Mouse (Mus musculus) heart, postnatal 25 days (tissue): ENCODE results near the gene Wbp2. TPM values are rescaled to one million over a fixed set of nuclear protein-coding genes. Genes with fewer than 3 reads are reported as not detected.
"Not testable (repeated sequence)": the region's sequence is repeated elsewhere in the genome, so short reads cannot be mapped to it uniquely, and the experiment has no call there.

Experiments
- DNase-seq: peaks from one replicate; pipeline ENCODE4 v3.0.0; 2022; ENCODE audit warnings: low spot score
- intact Hi-C: fragments of 180-260 bp; cut with DNase I; formaldehyde crosslinking; loops from one replicate; pipeline ENCODE4 v1.15.1; 2025
- total RNA-seq, 2 experiments: library from RNA; stranded (reverse); gene quantifications; 2 replicates each; pipeline ENCODE4 v1.2.3; 2021

The Wbp2 gene
- total RNA-seq, 2 experiments from 2014 or later: 80.1 to 92.2 TPM

DNA sequence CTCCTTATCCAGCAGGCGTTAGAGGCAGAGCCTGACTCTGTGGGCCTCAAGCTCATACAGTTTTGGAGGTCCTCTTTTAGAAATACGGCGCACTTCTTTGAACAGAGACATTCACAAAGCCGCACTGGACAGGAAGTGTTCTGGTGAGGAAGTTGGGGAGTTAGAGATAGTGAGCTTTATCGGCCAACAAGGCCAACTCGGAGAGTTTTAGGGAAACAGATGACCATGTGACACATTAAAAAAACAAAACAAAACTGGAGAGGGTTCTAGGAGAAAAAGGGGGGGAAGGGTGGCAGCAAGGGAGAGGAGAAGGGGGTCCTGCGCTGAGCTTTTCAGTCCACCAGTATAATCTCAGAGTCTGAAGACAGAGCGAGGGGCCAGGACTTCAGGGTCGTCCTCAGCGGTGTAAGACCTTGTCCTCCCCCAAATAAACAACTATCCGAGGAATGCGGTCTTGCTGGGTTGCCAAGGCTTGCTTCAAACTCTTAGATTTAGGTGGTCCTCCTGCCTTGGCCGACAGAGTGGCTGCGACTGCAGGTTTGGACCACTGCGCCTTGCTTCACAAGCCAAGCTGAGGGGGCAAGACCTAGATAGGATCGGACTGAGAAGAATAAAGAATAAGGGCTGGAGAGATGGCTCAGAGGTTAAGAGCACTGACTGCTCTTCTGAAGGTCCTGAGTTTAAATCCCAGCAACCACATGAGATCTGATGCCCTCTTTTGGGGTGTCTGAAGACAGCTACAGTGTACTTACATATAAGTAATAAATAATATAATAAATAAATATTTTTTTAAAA, 7.2 kb upstream of the Wbp2 start:
- intact Hi-C loops: no loop called here
- DNase-seq: no peak

DNA sequence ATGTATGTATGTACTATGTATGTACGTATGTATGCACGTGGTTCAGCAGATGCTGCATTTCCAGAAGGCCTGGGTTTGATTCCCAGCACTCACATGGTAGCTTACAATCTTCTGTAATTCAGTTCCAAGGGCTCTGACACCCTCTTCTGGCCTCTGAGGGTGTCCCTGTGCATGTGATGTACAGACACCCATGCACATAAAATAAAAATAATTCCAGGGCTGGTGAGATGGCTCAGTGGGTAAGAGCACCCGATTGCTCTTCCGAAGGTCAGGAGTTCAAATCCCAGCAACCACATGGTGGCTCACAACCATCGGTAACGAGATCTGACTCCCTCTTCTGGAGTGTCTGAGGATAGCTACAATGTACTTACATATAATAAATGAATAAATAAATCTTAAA, 6.2 kb upstream of the Wbp2 start:
- DNase-seq, intact Hi-C loops: not testable (repeated sequence)

DNA sequence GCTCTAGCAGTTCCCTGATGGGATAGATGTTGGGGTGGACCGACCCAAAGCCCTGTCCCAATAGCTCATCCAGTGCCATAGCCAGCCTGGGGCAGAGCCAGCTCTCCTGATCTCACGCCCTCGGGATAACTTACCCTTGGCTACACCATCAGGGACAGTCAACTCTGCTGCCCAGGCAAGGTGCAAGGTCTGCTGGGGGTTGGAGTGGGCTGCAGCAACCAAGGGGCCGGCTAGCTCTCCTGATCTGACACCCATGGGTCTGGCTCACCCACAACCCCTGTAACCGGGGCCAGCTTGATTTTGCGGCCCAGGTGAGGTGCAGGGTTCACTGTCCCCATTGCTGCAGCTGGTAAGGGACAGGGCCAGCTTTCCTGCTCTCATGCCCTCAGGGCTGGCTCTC, 4.8 kb upstream of the Wbp2 start:
- no peak for DNase-seq
- intact Hi-C loops: no loop called here

DNA sequence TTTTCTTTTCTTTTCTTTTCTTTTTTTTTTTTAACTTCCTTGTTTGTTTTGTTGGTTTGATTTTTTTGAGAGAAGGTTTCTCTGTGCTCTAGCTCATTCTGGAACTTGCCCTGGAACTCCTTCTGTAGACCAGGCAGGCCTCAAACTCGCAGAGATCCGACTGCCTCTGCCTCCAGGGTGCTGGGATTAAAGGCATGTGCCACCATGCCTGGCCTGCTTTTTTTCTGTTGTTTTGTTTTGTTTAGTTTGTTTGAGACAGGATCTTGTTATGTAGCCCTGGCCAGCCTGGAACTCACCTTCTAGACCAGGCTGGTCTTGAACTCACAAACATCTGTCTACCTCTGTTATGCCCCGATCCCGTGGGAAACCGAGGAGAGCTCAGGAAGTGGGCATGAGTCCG, 2.8 kb upstream of the Wbp2 start:
- no peak for DNase-seq
- intact Hi-C loops: loop anchor here (5.0 kb wide), 1 partner anchor 133 kb away; no protein-coding TSS in a partner anchor

DNA sequence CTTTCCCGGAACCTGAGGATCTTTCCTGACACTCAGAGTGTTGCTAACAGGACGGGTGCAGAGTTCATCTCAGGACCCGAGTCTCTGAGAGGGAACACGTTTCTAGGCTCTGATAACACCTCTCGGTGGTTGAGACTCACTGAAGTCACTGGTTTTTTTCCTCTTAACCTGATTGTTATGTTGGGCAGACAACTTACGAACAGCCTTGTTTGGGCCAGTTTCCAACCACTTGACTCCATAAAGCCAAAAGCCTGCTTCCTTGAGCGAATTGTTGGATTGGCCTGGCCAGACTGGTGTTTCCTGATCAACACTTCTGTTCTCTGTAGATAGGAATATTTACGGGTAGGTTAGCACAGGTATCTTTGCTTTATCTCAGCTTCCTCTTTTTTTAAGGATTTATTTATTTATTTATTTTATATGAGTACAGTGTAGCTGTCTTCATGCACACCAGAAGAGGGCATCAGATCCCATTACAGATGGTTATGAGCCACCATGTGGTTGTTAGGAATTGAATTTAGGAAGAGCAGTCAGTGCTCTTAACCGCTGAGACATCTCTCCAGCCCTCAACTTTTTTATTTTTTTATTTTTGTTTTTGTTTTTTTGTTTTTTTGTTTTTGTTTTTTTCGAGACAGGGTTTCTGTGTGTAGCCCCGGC, 2.1 kb upstream of the Wbp2 start:
- intact Hi-C loops: loop anchor here (1.0 to 5.0 kb wide), 2 partner anchors 21 to 133 kb away; no protein-coding TSS in a partner anchor
- DNase-seq: no peak

DNA sequence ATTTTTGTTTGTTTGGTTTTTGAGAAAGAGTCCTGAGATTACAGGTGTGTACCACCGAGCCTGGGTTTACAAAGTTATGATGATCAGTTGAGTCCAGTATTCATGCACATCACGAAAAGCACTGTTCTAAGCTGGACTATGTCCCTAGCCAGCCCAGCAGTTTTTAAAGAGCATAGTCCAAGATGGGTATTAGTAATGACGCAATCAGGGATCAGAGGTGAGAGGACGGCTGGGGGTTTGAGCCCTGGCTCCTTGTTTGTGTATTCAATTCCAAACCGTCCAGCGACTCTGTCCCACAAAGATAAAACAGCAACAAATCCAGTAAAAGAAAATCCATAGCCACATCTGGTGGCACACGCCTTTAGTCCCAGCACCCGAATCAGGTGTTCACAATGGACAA, 1.4 kb upstream of the Wbp2 start:
- intact Hi-C loops: loop anchor here (1.0 to 5.0 kb wide), 2 partner anchors 22 to 134 kb away; no protein-coding TSS in a partner anchor
- DNase-seq: no peak

DNA sequence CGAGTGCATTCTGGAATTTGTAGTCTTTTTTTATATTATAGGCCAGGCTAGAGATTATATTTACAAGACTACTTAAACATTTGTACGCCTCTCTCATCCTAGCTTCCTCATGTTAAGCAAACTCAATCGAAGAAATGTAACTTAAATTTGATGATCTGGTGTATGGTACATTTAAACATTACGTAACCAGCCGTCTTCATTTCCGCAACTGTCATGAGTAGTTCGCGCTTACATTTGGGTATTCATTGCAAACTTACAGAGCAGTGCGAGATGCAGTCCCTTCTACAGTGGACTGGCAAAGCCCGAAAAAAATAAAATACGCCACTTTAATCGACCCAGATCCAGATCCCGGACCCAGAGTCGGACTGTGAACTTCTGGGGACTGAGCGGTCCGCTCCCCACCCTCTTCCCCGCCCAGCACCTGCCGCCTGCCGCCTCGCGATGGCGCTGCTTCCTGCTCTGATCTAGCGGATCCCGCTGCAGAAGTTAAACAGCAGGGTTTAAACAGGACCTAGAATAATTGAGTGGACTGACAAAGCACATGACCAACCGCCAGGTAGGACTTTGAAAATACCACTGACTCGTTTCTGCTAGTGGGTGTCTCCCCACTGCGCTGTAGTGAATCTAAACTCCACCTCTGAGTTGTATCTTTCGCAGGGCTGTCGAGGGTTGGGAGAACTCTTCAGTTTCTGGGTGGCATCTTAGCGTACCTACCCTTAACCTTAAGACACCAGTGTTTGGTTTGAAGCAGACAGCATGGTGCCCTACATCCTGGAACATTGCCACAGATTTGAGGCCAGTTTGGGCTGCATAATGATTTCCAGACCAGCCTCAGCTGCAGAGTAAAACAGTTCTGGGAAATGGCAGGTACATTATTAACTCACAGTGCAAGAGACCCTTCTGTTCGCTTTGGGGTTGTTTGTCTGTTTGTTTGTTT, 667 bp upstream of the Wbp2 start:
- intact Hi-C loops: loop anchor here (1.0 to 5.0 kb wide), 3 partner anchors 23 to 135 kb away; no protein-coding TSS in a partner anchor

DNA sequence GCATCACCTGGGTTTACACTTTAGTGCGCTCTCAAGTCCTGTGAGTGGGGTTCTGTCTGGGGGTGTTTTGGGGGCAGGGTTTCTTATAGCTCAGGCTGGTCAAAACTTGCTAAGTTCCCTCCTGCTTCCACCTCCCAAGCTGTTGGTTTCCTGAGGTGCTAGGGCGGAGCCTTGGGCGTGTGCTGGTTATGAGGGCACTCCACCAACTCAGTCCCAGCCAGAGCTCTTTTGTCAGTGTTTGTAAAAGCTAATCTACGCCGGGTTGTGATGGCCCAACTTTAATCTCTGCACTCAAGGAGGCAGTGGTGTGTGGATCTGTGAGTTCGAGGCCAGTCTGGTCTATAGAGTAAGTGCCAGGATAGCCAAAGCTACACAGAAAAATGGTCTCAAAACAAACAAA, 2.6 kb downstream of the Wbp2 start:
- no peak for DNase-seq
- intact Hi-C loops: loop anchor here (5.0 kb wide), 1 partner anchor 42 kb away; no protein-coding TSS in a partner anchor

More for the DNA sequence above, 667 bp upstream of the Wbp2 start:
- peak; percentile 80 for DNase-seq

DNA sequence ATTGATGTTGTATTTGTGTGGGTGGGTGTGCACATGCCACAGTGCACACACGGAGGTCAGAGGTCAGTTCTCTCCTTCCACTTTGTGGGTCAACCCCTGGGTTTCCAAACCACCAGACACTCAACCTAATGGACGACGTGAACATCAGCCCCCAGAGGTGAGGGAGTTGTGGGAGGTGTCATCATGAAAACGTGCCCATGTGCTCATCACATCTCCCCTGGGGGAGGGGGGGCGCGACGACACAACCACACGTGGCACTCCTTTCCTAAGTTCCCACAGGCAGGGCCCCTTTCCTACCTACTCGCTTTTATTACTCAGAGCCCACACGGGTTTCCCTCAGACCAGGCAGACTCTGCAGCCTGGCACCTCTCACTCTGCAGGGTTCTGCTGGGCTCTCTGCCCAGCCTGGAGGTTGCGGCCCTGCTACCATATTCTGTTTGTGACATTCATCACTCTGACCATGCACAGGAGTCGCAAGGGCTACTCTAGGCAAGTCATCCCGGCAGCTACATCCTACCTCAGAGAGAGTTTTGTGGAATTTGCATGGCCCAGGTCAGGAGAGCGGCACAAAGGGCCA, 3.6 kb downstream of the Wbp2 start:
- intact Hi-C loops: loop anchor here (5.0 kb wide), 1 partner anchor 41 kb away; no protein-coding TSS in a partner anchor
- no peak for DNase-seq

DNA sequence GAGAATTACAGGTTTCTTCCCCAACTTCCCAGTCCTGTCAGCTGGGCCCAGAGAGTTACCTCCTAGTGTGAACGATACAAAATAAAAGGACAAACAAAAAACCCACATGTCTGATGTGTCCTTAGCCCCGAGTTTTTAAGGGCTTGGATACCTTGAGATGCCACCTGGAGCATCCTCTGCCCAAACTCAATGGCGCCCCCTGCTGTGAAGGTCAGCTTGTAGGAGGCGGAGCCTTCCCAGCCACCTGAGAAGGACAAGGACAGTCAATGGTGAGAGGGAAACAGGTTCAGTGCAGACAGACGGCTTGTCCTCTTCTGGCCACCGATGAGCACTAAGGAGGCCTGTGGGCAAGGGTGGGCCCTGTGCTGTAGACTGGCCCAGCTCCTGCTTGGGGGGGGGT, 5.7 kb downstream of the Wbp2 start:
- intact Hi-C loops: loop anchor here (5.0 kb wide), 1 partner anchor 39 kb away; no protein-coding TSS in a partner anchor
- no peak for DNase-seq

DNA sequence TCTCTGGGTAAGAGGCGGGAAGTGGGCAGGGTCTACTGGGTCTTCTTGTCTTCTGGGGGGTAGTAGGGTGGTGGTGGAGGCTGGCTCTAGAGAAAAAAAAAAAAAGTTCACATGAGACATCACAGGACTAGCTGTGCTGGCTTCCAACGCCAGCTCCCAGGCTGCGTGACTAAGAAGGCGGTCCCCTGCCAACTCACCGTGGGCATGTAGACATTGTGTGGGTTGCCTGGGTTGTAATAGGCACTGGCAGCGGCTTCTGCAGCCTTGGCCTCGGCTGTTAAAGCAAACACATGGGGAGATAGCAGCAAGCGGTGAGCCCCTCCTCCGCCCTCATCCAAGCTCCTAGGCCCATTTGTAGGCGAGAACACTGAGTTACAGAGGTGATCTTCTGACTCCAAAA, 7.3 kb downstream of the Wbp2 start:
- DNase-seq: no peak
- intact Hi-C loops: loop anchor here (5.0 kb wide), 1 partner anchor 47 kb away; the partner anchor contains the start of gene Unk

DNA sequence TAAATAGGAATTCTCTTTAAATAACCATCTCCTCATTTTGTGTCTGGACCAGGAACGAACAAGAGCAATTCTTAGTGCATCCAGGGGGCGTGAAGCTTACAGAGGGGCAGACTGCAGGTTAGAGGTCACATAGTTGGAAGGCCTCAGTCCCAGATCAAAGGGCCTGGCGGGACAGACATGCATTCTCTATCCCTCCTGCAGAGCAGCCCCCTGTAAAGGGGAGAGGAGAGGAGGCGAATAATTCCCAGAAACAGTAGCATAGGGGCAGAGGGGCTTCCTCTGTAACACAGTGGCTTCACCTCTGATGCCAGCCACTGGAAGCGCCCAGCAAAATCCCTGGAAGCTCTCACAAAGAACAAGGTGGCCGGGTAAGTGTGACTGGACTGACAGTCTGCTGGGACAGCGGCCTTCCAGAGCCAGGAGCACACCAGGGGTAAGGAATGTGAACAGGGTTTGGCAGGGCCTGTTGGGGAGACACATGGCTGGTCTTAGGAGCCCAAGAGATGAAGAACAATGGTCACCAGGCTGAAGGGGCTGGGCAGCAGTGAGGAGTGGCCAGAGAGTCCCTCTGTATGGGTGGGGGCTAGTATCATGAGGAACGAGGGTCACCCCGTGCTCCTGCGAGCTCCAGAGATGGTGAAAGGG, 8.0 kb downstream of the Wbp2 start:
- DNase-seq: no peak
- intact Hi-C loops: loop anchor here (5.0 kb wide), 1 partner anchor 46 kb away; the partner anchor contains the start of gene Unk

DNA sequence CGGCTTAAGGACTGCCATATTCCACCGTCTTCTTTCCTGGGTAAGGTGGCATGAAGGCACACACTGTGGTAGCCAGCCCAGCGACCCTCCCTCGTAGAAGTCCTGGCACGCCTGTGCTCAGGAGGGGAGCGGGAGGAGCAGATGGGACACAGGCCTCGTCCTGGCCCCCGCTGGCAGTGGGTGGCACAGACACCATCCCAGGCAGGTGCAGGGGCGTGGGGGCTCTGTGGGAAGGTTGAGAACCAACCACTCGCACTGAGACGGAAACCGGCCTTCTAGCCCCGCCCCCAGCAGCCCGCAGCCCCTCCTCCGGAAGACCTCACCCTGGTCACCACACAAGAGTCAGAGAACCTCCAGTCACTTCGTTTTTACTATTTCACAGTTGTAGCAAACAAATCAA, 8.6 kb downstream of the Wbp2 start:
- intact Hi-C loops: loop anchor here (5.0 kb wide), 1 partner anchor 46 kb away; the partner anchor contains the start of gene Unk
- no peak for DNase-seq

DNA sequence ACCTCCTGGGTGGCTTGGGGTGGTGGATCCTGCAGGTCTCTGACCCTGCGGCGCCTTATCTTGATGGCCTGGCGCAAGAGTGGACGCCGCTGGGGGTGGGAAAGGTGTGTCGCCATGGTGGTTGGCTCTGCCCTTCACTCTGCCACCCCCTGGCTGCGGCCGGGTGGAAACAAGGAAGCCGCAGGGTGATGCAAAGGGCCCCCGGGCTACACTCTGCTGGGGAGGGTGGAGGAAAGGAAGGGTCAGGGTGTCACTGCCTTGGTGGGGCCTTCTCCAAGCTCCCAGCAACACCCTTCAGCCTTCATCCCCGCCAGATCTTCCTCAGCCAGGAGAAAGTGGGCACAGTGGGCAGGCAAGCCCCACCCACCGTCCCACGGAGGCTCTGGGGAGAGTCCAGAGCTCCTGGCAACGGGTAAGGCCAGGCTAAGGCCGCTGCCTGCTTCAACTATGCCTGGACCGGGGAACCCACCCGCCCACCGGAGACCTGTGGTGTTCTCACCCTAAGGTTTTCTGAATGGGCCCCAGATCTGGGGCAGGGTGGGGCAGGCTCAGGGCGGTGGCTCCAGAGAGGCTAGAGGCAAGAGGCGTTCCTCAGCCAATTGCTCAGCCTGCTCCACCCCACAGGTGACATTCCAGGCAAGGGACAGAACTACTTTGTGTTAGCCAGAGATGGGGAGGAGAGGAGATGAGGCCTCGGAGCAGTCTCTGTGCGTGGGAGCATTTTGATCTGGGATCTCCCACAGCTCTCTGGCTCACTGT, 9.2 kb downstream of the Wbp2 start, which contains the start of gene Unc13d:
Unc13d (minus strand) TSS at position 516 of the 759 bp plus-strand sequence.
- DNase-seq: no peak
- intact Hi-C loops: loop anchor here (5.0 kb wide), 1 partner anchor 45 kb away; the partner anchor contains the start of gene Unk

DNA sequence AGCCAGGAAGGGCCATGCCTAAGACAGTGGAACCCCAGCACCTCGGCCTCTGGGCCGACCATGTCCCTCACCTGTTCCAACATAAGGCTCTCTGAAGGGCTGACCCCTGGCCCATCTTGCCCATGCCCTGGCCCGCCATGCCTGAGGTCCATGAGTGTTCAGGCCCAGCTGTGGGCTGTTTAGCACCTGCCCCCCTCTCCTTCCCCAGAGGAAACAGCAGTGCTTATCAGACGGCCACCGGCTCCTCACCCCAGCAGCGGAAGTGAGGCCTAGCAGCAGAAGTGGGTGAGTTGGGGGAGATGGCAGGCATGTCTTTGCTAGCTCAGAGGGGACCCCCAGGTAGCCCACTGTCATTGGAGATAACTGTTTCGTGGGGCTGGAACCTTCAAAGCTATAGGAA, 10.0 kb downstream of the Wbp2 start:
- DNase-seq: no peak
- intact Hi-C loops: loop anchor here (5.0 kb wide), 1 partner anchor 45 kb away; the partner anchor contains the start of gene Unk

DNA sequence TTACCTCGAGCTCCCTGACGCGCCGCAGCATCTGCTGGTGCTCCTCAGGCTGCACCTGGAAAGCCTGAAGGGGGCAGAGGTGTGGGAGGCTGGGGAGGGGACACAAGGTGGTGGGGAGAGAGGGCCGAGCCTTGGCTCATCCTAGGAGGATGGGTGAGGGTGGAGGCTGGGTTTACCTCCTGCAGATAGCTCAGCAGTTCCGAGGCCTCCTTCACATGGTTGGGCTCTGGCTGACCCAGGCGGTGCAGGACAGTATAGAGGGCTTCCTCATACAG, 10.6 kb downstream of the Wbp2 start:
- DNase-seq: no peak
- intact Hi-C loops: loop anchor here (5.0 kb wide), 1 partner anchor 44 kb away; the partner anchor contains the start of gene Unk

DNA sequence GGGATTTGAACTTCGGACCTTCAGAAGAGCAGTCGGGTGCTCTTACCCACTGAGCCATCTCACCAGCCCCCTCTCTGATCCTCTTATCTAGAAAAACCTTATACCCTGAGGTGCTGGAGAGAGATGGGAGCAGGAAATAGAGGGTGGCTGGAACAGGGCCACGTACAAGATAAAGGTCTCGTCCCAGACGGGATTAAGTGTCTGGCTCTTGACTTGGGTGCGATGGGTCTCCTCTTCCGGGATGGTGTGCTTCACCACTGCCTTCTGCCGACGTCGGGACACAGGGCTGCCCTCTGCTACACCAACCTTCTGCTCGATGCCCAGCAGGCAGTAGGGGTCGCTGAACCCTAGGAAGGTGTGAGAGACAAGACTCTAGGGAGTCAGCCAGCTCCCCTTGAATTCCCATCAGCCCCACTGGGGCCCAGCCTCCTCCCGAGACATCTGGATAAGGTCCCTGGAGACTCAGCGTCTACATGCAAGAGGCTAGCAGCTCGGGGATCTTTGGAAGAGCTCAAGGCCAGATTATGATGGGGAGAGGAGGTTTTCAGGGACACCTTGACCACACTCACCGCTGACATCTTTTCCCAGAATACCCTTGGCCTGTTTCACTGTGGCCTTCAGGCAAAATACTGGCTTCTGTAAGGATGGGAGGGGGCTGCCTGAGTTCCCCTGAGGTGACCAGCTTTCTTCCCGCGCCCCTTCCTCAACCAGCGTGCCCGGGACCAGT, 11.1 kb downstream of the Wbp2 start:
- intact Hi-C loops: loop anchor here (5.0 kb wide), 1 partner anchor 43 kb away; the partner anchor contains the start of gene Unk
- no peak for DNase-seq
